9 mouse cellular contexts compared by ENCODE assay signal in genomic region chr6:34548406-34548990, GRCm38 (mm10). TPM values are rescaled to one million over a fixed set of nuclear protein-coding genes. Genes with fewer than 3 reads are reported as not detected.
DNase-seq lines count a peak whose midpoint lies in the region; ATAC-seq and TF ChIP-seq lines count a peak whose summit lies in the region.
"Had no signal": no experiment of that assay in that cellular context is flagged by ENCODE, and none has a peak within 500 bp of the region (broad histone marks: within the 10 kb centered on the region; RNA-seq: fewer than 3 reads in every experiment).

No protein-coding gene starts in this region.

- peak overlapping the region; percentile 13; the same call in 1 of the 2 replicates for H3K4me2 ChIP-seq in lung, embryonic 15.5 days
- H3K4me2 ChIP-seq in hindbrain, embryonic 14.5 days (replicated peaks), result no peak overlapping the region
- H3K4me2 ChIP-seq: heart, embryonic 13.5 days had no signal

- DNase-seq in cerebellum, postnatal 10 days, result peak; percentile 16 to 17
- no peak for DNase-seq in cerebellum, adult 8-10 months
- DNase-seq in lung, adult 18-20 months, result no peak
- no peak for DNase-seq in hindbrain, embryonic 14.5 days (ENCODE audit: low spot score)
- DNase-seq in layer of hippocampus, postnatal 14 days (ENCODE audit: low spot score in 2 of 2), result no peak
- DNase-seq in right cerebral cortex, postnatal 10 days (ENCODE audit: low spot score in 2 of 2), result no peak

- no peaks in the 10 kb centered on the region for H3K27me3 ChIP-seq in lung, embryonic 15.5 days
- no peaks in the 10 kb centered on the region for H3K27me3 ChIP-seq in hindbrain, embryonic 14.5 days (ENCODE audit: control insufficient read depth, insufficient read depth, low read length)
- no peaks in the 10 kb centered on the region for H3K27me3 ChIP-seq in small intestine, adult 2 months (ENCODE audit: control insufficient read depth, insufficient read depth, low read length)
- H3K27me3 ChIP-seq: heart, embryonic 13.5 days had no signal

- no peak overlapping the region for H3K4me3 ChIP-seq in lung, embryonic 15.5 days
- H3K4me3 ChIP-seq in hindbrain, embryonic 14.5 days (replicated peaks; ENCODE audit: low read length), result no peak overlapping the region
- no peak overlapping the region for H3K4me3 ChIP-seq in small intestine, adult 2 months (ENCODE audit: low read depth, low read length)
- H3K4me3 ChIP-seq: heart, embryonic 13.5 days had no signal

- peaks cover 39% of the 10 kb centered on the region for H3K4me1 ChIP-seq in lung, embryonic 15.5 days
- H3K4me1 ChIP-seq in hindbrain, embryonic 14.5 days (replicated peaks; ENCODE audit: control insufficient read depth, insufficient read depth, low read length), result peaks cover 17% of the 10 kb centered on the region
- H3K4me1 ChIP-seq in small intestine, adult 2 months (ENCODE audit: control insufficient read depth, insufficient read depth, insufficient read length, low read length), result peaks cover 2% of the 10 kb centered on the region; the same call in 1 of the 2 replicates

- no peak for TF ChIP-seq POLR2A in small intestine, adult 2 months (IDR thresholded peaks at IDR 0.05; ENCODE audit: low read depth, low read length)

- peak overlapping the region; percentile 77 for H3K27ac ChIP-seq in lung, embryonic 15.5 days
- H3K27ac ChIP-seq in hindbrain, embryonic 14.5 days, result 0 out of 2 replicates have a peak overlapping the region, but pooled peaks have one; percentile 1
- peak overlapping the region; percentile 4; the same call in 1 of the 2 replicates for H3K27ac ChIP-seq in small intestine, adult 2 months (ENCODE audit: insufficient read depth, low read depth, low read length)
- H3K27ac ChIP-seq: heart, embryonic 13.5 days had no signal

- 35% methylated on average over 13 of the region's 13 CpGs for WGBS in lung, embryonic 15.5 days
- 42% methylated on average over 13 of the region's 13 CpGs for WGBS in hindbrain, embryonic 14.5 days
- WGBS in small intestine, adult 2 months, result 67% methylated on average over 13 of the region's 13 CpGs

- no peak for TF ChIP-seq CTCF in small intestine, adult 2 months (IDR thresholded peaks at IDR 0.05; ENCODE audit: extremely low read depth, insufficient read length, insufficient replicate concordance, low read depth, low read length)

- no peaks in the 10 kb centered on the region for H3K9me3 ChIP-seq in lung, embryonic 15.5 days
- 0 out of 2 replicates have a peak, but pooled peaks cover 6% of the 10 kb centered on the region for H3K9me3 ChIP-seq in hindbrain, embryonic 14.5 days (ENCODE audit: control insufficient read depth, low read length)

- H3K9ac ChIP-seq in lung, embryonic 15.5 days, result no peak overlapping the region
- no peak overlapping the region for H3K9ac ChIP-seq in hindbrain, embryonic 14.5 days
- H3K9ac ChIP-seq: heart, embryonic 13.5 days had no signal

- ATAC-seq in lung, embryonic 15.5 days (ENCODE audit: borderline replicate concordance, extremely low read depth, low FRiP score, low TSS enrichment), result peak; percentile 71
- ATAC-seq in hindbrain, embryonic 14.5 days (ENCODE audit: low FRiP score), result no peak

- H3K36me3 ChIP-seq in lung, embryonic 15.5 days, result no peaks in the 10 kb centered on the region
- H3K36me3 ChIP-seq in hindbrain, embryonic 14.5 days (replicated peaks; ENCODE audit: control insufficient read depth, insufficient read depth), result no peaks in the 10 kb centered on the region
- H3K36me3 ChIP-seq in small intestine, adult 2 months (ENCODE audit: control insufficient read depth, insufficient read depth, low read length), result no peaks in the 10 kb centered on the region
- H3K36me3 ChIP-seq: heart, embryonic 13.5 days had no signal

RNA-seq across cellular contexts. Expression of gene Cald1, which starts 49.8 kb away (rescaled TPM):
- polyA plus RNA-seq in lung, embryonic 15.5 days (2015; fragmentation: Nextera tagmentation; extraction: Ambion mirVana), result 292 and 299 TPM in 2 replicates
- polyA plus RNA-seq in hindbrain, embryonic 14.5 days (2014; fragmentation: Nextera tagmentation; extraction: Ambion mirVana), result 52.4 and 55.0 TPM in 2 replicates
- 4.2 and 5.6 TPM in 2 replicates for polyA plus RNA-seq in small intestine, adult 2 months (2012; rRNA removed)
- 10 to 100 TPM; 31.5 to 43.3 TPM for total RNA-seq in layer of hippocampus, postnatal 14 days (2021)

Comparison
In these comparisons a context has a peak if more than half of its experiments do, and no peak if none do; other contexts are left out.
1. DNase-seq: peak in cerebellum, postnatal 10 days (2 of 2); none in cerebellum, adult 8-10 months (single experiment), lung, adult 18-20 months (0 of 2), hindbrain, embryonic 14.5 days (single experiment), layer of hippocampus, postnatal 14 days (0 of 2) and right cerebral cortex, postnatal 10 days (0 of 2).
2. H3K27ac ChIP-seq: peak in every context shown above with its lines; median percentile 77 in lung, embryonic 15.5 days; 4 in small intestine, adult 2 months; 1 in hindbrain, embryonic 14.5 days.